Mouse (Mus musculus) kidney, adult 2 months (tissue): Measurements from ENCODE around the gene Daxx.
"Not testable (repeated sequence)": the region's sequence is repeated elsewhere in the genome, so short reads cannot be mapped to it uniquely, and the experiment has no call there.

Experiments used
- CTCF ChIP-seq: fragments of 200-500 bp; conservative IDR thresholded peaks from 2 replicates; pipeline ENCODE4 v1.5.1; 2011; ENCODE audit warnings: low read depth, mild to moderate bottlenecking, control low read depth, low read length, moderate library complexity, mixed read lengths; ENCODE audit not compliant: insufficient read depth, insufficient read length
- POLR2A ChIP-seq: fragments of 200-500 bp; IDR thresholded peaks from one replicate; pipeline ENCODE4 v1.6.1; 2011; ENCODE audit warnings: low read depth, low read length, control low read depth

GRCm38 (mm10) chr17:33889941-33890532, 19.2 kb upstream of the Daxx start:
- TF ChIP-seq POLR2A, CTCF: not testable (repeated sequence)
